Mouse (Mus musculus): ENCODE measurements around the gene Aoah. TPM values are rescaled to one million over a fixed set of nuclear protein-coding genes. Genes with fewer than 3 reads are reported as not detected.

The Aoah gene
- polyA plus RNA-seq, 1 experiment from 2014 or later = 0.54 TPM

DNA sequence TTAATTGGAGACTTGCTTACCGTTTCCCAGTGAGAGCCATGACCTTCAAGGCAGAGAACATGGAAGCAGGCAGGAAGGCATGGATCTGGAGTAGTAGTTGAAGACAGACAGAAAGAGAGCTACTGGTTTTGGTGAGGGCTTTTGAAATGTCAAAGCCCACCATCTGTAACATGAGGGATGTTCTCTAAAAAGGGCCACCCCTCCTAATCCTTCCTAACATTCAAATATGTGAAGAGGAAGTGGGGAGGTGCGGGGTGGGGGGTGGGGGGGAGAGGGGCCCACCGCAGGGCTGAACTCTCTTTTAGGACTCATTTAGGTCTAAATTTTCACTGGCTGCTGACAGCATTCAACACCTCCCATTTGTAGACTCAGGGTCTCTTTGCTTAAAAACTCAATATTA is 5.9 kb downstream of the Aoah start:
- DNase-seq (ENCODE audit: low spot score) (no peak), ATAC-seq (ENCODE audit: low FRiP score) (no peak)
- 77% methylated on average over 3 of the region's 3 CpGs for WGBS

DNA sequence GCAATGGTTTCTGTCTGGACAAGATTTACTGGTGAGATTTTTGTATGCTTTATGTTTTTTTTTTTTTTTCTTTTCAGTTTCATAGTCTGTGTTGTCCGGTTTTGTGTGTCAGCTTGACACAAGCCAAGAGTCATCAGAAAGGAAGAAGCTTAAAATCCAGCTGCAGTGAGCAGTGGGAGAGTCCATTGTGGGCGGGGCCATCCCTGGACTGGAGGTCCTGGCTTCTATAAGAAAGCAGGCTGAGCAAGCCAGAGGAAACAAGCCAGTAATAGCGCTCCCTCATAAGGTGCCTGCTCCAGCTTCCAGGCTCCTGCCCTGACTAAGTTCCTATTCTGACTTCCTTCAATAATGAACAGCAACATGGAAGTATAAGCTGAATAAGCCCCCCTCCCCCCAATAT is 6.7 kb downstream of the Aoah start:
- DNase-seq (ENCODE audit: low spot score) = no peak
- Histone ChIP-seq H3K9me3 (ENCODE audit: control insufficient read depth, low read length) (no peaks in the 10 kb centered on the region), H3K4me3 (ENCODE audit: low read depth, low read length) (no peak overlapping the region), H3K27me3 (ENCODE audit: control insufficient read depth, insufficient read depth, low read length) (no peaks in the 10 kb centered on the region), H3K4me1 (replicated peaks; ENCODE audit: control insufficient read depth, insufficient read depth, low read length) (no peaks in the 10 kb centered on the region), H3K4me2 (replicated peaks; ENCODE audit: low read depth, low read length) (no peak overlapping the region), H3K9ac (ENCODE audit: low read depth, low read length) (no peak overlapping the region), H3K27ac (ENCODE audit: low read depth, low read length) (no peak overlapping the region), H3K36me3 (ENCODE audit: control insufficient read depth, insufficient read depth, low read length) (no peaks in the 10 kb centered on the region)
- ATAC-seq (ENCODE audit: low FRiP score) = no peak
- WGBS = 81% methylated on average over 3 of the region's 3 CpGs

More for the DNA sequence above, 5.9 kb downstream of the Aoah start:
- no peaks in the 10 kb centered on the region for H3K4me1 ChIP-seq (replicated peaks; ENCODE audit: control insufficient read depth, insufficient read depth, low read length)
- no peaks in the 10 kb centered on the region for H3K36me3 ChIP-seq (ENCODE audit: control insufficient read depth, insufficient read depth, low read length)
- no peak overlapping the region for H3K4me2 ChIP-seq (replicated peaks; ENCODE audit: low read depth, low read length)
- H3K9me3 ChIP-seq (ENCODE audit: control insufficient read depth, low read length) = no peaks in the 10 kb centered on the region
- H3K4me3 ChIP-seq (ENCODE audit: low read depth, low read length) = no peak overlapping the region
- no peaks in the 10 kb centered on the region for H3K27me3 ChIP-seq (ENCODE audit: control insufficient read depth, insufficient read depth, low read length)
- H3K9ac ChIP-seq (ENCODE audit: low read depth, low read length) = no peak overlapping the region
- no peak overlapping the region for H3K27ac ChIP-seq (ENCODE audit: low read depth, low read length)

DNA sequence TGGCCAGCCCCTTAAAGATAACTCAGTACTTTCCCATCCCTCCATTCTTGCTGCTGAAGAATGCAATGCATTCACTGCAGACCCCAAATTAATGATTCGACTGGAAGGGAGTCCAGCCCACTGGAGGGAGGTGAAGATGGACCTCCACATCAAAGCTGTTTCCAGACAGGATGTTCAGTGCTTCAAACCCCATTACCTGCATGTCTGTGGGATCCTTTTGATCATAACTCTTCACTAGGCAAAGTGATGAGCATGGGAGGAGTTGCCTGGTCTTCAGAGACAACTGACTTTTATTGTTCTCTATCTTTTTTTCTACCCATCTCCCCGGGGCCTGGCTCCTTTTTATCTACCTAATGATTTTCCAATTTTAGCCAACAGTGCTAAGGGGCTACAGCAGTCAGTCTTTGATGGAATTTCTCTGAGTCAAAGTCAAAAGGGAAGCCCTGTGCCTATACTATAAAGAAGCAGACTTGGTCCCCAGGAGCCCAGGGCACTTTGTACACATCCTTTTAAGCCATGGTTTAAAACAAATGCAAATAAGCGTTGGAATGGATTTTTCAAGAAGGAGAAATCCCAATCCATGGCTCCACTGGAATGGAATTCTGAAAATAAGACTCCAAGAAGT is 18.0 kb downstream of the Aoah start:
- H3K9ac ChIP-seq (ENCODE audit: low read depth, low read length) = no peak overlapping the region
- no peaks in the 10 kb centered on the region for H3K4me1 ChIP-seq (replicated peaks; ENCODE audit: control insufficient read depth, insufficient read depth, low read length)
- H3K4me3 ChIP-seq (ENCODE audit: low read depth, low read length) = no peak overlapping the region
- DNase-seq (ENCODE audit: low spot score) = no peak
- H3K27ac ChIP-seq (ENCODE audit: low read depth, low read length) = no peak overlapping the region
- H3K36me3 ChIP-seq (ENCODE audit: control insufficient read depth, insufficient read depth, low read length) = no peaks in the 10 kb centered on the region
- H3K4me2 ChIP-seq (replicated peaks; ENCODE audit: low read depth, low read length) = no peak overlapping the region
- ATAC-seq (ENCODE audit: low FRiP score) = no peak
- 81% methylated on average over 3 of the region's 3 CpGs for WGBS
- no peaks in the 10 kb centered on the region for H3K27me3 ChIP-seq (ENCODE audit: control insufficient read depth, insufficient read depth, low read length)
- no peaks in the 10 kb centered on the region for H3K9me3 ChIP-seq (ENCODE audit: control insufficient read depth, low read length)

DNA sequence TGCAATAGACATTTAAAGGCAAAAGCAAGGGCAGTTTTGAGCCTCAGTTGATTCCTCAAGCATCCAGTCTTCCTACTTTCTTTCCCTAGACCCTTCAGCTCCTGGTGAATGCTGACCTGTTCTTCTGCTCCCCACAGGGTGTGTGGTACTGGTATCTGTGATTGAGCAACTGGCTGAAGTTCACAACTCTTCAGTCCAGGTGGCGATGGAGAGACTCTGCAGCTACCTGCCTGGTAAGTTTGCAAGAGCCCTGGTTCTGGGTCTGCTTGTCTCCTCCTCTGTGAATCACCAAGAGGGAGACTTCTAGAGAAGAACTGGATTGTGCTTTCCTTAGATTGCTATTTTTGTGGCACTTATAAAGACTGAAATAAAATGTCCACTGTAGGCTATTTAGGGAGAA is 22.5 kb downstream of the Aoah start:
- DNase-seq (ENCODE audit: low spot score) (no peak), ATAC-seq (ENCODE audit: low FRiP score) (no peak)
- Histone ChIP-seq H3K27ac (ENCODE audit: low read depth, low read length) (no peak overlapping the region), H3K9me3 (ENCODE audit: control insufficient read depth, low read length) (no peaks in the 10 kb centered on the region), H3K4me1 (replicated peaks; ENCODE audit: control insufficient read depth, insufficient read depth, low read length) (no peaks in the 10 kb centered on the region), H3K27me3 (ENCODE audit: control insufficient read depth, insufficient read depth, low read length) (no peaks in the 10 kb centered on the region), H3K4me3 (ENCODE audit: low read depth, low read length) (no peak overlapping the region), H3K36me3 (ENCODE audit: control insufficient read depth, insufficient read depth, low read length) (no peaks in the 10 kb centered on the region), H3K9ac (ENCODE audit: low read depth, low read length) (no peak overlapping the region), H3K4me2 (replicated peaks; ENCODE audit: low read depth, low read length) (no peak overlapping the region)
- WGBS = 50% methylated on average over 1 of the region's 1 CpGs

GRCm38 (mm10) chr13:20820712-20821328 is 26.9 kb downstream of the Aoah start:
- no peaks in the 10 kb centered on the region for H3K27me3 ChIP-seq (ENCODE audit: control insufficient read depth, insufficient read depth, low read length)
- no peak overlapping the region for H3K9ac ChIP-seq (ENCODE audit: low read depth, low read length)
- H3K9me3 ChIP-seq (ENCODE audit: control insufficient read depth, low read length) = no peaks in the 10 kb centered on the region
- 69% methylated on average over 2 of the region's 2 CpGs for WGBS
- ATAC-seq (ENCODE audit: low FRiP score) = no peak
- no peak overlapping the region for H3K27ac ChIP-seq (ENCODE audit: low read depth, low read length)
- H3K4me3 ChIP-seq (ENCODE audit: low read depth, low read length) = no peak overlapping the region
- H3K4me2 ChIP-seq (replicated peaks; ENCODE audit: low read depth, low read length) = no peak overlapping the region
- no peaks in the 10 kb centered on the region for H3K36me3 ChIP-seq (ENCODE audit: control insufficient read depth, insufficient read depth, low read length)
- DNase-seq (ENCODE audit: low spot score) = no peak
- no peaks in the 10 kb centered on the region for H3K4me1 ChIP-seq (replicated peaks; ENCODE audit: control insufficient read depth, insufficient read depth, low read length)

DNA sequence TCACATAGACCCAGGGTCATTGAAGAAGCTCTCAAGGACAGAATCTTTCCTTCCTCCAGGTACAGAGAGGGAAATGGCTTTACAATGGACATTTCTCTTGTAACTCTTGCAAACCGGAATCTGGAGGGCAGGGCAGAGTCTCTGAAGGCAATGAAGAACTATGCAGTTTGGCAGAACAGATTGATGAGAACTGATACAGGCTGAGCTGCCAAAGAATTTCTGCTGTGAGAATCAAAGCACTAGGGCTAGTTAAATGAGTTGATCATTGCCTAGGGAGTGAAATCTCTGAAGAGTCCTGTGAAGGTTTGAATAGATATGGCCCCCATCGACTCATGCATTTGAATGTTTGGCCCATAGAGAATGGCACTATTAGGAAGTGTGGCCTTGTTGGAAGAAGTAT is 34.8 kb downstream of the Aoah start:
- WGBS = 68% methylated on average over 2 of the region's 2 CpGs
- H3K9me3 ChIP-seq (ENCODE audit: control insufficient read depth, low read length) = no peaks in the 10 kb centered on the region
- no peak for DNase-seq (ENCODE audit: low spot score)
- no peaks in the 10 kb centered on the region for H3K36me3 ChIP-seq (ENCODE audit: control insufficient read depth, insufficient read depth, low read length)
- no peak for ATAC-seq (ENCODE audit: low FRiP score)
- no peaks in the 10 kb centered on the region for H3K4me1 ChIP-seq (replicated peaks; ENCODE audit: control insufficient read depth, insufficient read depth, low read length)
- no peak overlapping the region for H3K4me3 ChIP-seq (ENCODE audit: low read depth, low read length)
- no peak overlapping the region for H3K27ac ChIP-seq (ENCODE audit: low read depth, low read length)
- H3K9ac ChIP-seq (ENCODE audit: low read depth, low read length) = no peak overlapping the region
- H3K27me3 ChIP-seq (ENCODE audit: control insufficient read depth, insufficient read depth, low read length) = no peaks in the 10 kb centered on the region
- H3K4me2 ChIP-seq (replicated peaks; ENCODE audit: low read depth, low read length) = no peak overlapping the region

DNA sequence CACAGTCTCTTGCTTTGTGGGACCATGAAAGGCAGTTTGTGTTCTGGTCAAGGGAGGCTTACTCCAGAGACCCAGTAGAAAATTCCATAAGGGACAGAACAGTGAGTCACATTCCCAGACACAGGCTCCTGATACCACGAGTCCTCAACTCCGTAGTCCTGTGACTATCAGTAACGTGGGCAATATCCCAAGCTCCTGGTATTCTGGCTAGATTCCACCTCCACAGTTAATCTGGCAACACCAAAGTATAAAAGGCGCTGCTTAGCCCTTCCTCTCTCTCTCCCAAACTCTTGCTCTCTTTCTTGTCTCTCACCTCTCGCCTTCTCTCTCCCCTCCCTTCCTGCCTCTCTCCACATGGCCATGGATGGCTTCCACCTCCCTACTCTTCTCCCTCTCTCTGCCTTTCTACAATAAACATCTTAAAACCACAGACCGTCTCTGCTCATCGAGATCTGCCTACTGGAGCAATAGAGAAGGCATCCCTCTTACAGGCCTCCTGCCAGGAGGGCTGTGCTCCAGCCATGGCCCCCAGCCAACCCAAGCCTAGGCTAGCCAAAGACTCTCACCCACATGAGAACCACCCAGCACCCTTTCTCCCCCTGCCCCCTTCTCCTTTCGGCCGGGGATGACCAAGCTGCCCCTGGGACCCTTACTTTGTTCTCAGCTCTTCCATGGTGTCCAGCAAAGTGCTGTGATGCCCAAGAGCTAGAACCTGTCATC is 35.4 kb downstream of the Aoah start:
- no peak overlapping the region for H3K4me2 ChIP-seq (replicated peaks; ENCODE audit: low read depth, low read length)
- H3K27ac ChIP-seq (ENCODE audit: low read depth, low read length) = no peak overlapping the region
- DNase-seq (ENCODE audit: low spot score) (no peak), ATAC-seq (ENCODE audit: low FRiP score) (no peak)
- H3K9ac ChIP-seq (ENCODE audit: low read depth, low read length) = no peak overlapping the region
- H3K4me1 ChIP-seq (replicated peaks; ENCODE audit: control insufficient read depth, insufficient read depth, low read length) = no peaks in the 10 kb centered on the region
- H3K9me3 ChIP-seq (ENCODE audit: control insufficient read depth, low read length) = no peaks in the 10 kb centered on the region
- 90% methylated on average over 9 of the region's 9 CpGs for WGBS
- no peaks in the 10 kb centered on the region for H3K27me3 ChIP-seq (ENCODE audit: control insufficient read depth, insufficient read depth, low read length)
- H3K4me3 ChIP-seq (ENCODE audit: low read depth, low read length) = no peak overlapping the region
- H3K36me3 ChIP-seq (ENCODE audit: control insufficient read depth, insufficient read depth, low read length) = no peaks in the 10 kb centered on the region

DNA sequence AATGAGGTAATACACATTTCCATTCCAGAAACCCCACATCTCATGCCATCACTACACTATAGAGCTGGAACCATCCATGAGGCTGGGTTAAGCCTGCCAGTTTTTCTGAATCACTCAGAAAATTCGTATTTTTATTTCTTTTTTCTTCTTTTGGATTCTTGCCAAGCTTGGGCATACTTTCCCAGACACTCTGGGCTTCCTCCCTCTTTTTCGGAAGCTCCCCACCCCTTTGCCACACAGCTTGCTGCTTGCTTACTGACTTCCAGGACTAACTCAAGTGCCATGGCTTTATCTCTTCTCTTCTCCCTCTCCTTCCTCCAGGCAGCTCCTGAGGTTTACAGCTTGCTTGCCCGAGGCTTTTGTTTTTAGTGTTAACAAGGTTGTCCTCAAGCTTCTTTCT is 62.0 kb downstream of the Aoah start:
- no peaks in the 10 kb centered on the region for H3K4me1 ChIP-seq (replicated peaks; ENCODE audit: control insufficient read depth, insufficient read depth, low read length)
- no peak overlapping the region for H3K9ac ChIP-seq (ENCODE audit: low read depth, low read length)
- H3K4me3 ChIP-seq (ENCODE audit: low read depth, low read length) = no peak overlapping the region
- no peak overlapping the region for H3K27ac ChIP-seq (ENCODE audit: low read depth, low read length)
- no peaks in the 10 kb centered on the region for H3K9me3 ChIP-seq (ENCODE audit: control insufficient read depth, low read length)
- H3K27me3 ChIP-seq (ENCODE audit: control insufficient read depth, insufficient read depth, low read length) = no peaks in the 10 kb centered on the region
- WGBS = 72% methylated on average over 3 of the region's 3 CpGs
- no peak for DNase-seq (ENCODE audit: low spot score)
- no peak overlapping the region for H3K4me2 ChIP-seq (replicated peaks; ENCODE audit: low read depth, low read length)
- no peaks in the 10 kb centered on the region for H3K36me3 ChIP-seq (ENCODE audit: control insufficient read depth, insufficient read depth, low read length)
- no peak for ATAC-seq (ENCODE audit: low FRiP score)

GRCm38 (mm10) chr13:20899372-20899771 is 105.5 kb downstream of the Aoah start:
- 53% methylated on average over 1 of the region's 1 CpGs for WGBS

More at GRCm38 (mm10) chr13:20899372-20899771, 105.5 kb downstream of the Aoah start:
- no peak for DNase-seq (ENCODE audit: low spot score)
- Histone ChIP-seq H3K4me3 (ENCODE audit: low read depth, low read length) (no peak overlapping the region), H3K9ac (ENCODE audit: low read depth, low read length) (no peak overlapping the region), H3K27ac (ENCODE audit: low read depth, low read length) (no peak overlapping the region), H3K4me2 (replicated peaks; ENCODE audit: low read depth, low read length) (no peak overlapping the region), H3K36me3 (ENCODE audit: control insufficient read depth, insufficient read depth, low read length) (no peaks in the 10 kb centered on the region), H3K9me3 (ENCODE audit: control insufficient read depth, low read length) (no peaks in the 10 kb centered on the region), H3K4me1 (replicated peaks; ENCODE audit: control insufficient read depth, insufficient read depth, low read length) (no peaks in the 10 kb centered on the region), H3K27me3 (ENCODE audit: control insufficient read depth, insufficient read depth, low read length) (no peaks in the 10 kb centered on the region)
- no peak for ATAC-seq (ENCODE audit: low FRiP score)
